Mouse (Mus musculus) Muller cell, postnatal 12 days (primary cell): ENCODE measurements around the gene Asic1.
A peak's percentile ranks its signal among the peaks of the same experiment; 100 is the strongest.

ENCODE experiments used
- DNase-seq: peaks from one replicate; pipeline ENCODE4 v3.0.0-alpha.2; 2015; ENCODE audit errors: inconsistent ontology term

Gene Asic1

DNA sequence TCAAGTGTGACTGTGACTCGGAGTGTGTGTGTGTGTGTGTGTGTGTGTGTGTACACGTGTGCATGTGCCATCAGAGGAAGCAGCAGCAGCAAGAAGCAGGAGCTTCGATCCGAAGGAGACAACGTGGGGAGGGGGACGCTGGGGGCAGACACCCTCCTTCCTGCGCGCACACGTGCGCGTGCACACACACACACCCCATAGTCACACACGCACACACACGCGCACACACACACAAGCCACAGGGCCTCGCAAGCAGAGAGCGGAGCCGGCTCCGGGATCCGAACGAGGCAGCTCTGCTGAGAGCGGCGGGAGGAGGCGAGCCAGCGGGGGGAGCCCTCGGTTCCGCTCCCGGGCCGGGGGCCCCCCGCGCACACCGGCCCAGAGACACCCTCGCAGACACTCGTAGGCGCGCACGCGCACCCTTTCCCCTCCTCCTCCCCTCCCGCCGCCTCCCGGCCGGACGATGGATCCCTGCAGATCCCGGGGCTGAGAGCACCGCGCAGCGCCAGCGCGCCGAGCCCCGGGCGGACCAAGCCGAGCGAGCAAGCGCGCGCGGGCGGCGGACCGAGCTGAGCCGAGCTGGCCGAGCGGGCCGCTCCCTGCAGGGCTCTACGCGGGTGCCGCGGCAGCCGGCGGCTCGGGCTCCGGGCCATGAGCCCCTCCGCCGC lies at the start of gene Asic1:
Asic1 (plus strand) TSS at position 215 of the 668 bp plus-strand sequence.
- peak; percentile 72 for DNase-seq

DNA sequence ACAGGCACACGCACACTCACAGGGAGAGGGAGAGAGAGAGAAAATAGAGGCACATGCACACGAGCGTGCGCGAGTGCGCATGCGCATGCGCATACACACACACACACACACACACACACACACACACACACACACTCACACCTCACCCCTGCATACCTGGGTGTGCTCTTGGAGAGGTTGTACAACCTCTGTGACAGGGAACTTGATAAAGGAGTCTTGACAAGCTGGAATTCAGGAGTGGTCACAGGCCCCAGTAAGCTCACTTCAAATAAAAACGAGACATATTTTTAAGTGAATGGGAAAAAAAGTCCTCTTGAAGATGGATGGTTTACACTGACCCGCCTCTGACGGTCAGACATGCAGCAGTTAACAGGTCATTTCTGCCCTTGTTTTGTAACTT lies 48.1 kb upstream of the Asic1 start:
- DNase-seq = no peak

- DNase-seq = no peak
Measured at GRCm38 (mm10) chr15:99631618-99632017, 38.5 kb upstream of the Asic1 start.

DNA sequence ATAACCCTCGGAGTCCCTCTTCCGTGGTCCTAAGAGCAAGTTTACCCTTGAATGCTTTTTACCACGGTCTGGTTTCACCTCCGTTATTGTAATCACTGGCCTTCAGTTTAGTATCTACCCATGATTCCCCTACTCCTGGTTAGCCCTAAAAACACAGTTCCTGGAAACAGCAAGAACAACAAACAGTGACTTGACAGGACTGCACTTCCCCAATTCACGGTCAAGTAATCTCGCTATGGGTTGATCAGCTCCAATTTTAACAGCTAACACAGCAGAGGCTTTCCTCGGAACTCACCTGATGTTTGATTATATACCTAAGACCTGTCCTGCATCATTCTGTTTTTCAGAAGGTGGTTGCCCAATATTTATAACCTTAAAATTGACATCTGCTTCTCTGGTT lies 35.5 kb upstream of the Asic1 start:
- DNase-seq = no peak

GRCm38 (mm10) chr15:99637405-99638123 lies 32.6 kb upstream of the Asic1 start:
- DNase-seq = no peak

DNA sequence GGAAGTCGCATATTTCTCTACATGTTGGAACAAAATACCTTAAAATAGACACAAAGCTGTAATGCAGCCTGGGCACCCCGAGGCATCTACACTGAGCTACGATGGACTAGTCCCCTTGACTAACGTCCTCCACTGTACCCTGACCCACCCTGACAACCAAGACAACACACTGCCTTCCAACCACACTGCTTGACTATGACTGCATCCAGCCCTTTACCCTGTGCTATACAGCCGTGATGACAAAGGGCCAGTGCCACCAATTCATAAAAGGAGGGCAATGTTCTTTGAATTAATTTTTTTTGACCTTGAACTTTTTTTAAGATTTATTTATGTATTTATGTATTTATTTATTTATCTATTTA lies 32.1 kb upstream of the Asic1 start:
- no peak for DNase-seq

DNA sequence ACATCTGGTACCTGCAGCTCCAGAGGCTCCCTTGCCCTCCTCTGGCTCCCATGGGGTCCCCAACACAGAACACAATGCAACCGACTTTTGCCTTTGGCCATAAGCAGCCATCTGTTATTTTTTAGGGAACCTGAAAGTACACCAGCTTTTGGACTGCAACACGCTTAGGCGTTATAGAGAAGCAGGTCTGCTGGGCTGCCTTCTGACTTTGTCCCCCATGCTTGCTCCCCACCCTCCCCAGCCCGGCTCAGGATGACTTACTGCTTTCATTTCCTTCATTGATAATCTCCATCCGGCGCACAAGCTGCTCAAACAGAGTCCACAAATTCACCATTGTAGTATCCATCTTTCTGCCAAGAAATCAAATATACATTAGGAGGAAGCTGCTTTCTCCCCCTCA lies 27.5 kb upstream of the Asic1 start:
- DNase-seq = no peak

DNA sequence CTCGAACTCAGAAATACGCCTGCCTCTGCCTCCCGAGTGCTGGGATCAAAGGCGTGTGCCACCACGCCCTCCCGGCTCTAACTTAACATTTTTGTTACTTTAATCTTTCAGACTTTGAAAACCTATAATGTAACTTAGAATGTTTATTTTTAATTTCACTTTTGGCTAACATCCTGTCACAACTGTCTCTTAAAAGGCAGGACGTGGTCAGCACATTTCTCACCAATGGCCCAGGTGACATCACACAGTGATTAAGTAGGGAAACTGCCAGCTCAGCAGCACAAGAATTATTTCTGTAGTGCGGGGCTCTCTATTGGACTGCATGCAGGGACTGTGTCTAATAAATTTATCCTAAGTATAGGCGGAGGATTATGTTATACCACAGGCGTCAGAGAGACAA lies 26.3 kb upstream of the Asic1 start:
- no peak for DNase-seq

DNA sequence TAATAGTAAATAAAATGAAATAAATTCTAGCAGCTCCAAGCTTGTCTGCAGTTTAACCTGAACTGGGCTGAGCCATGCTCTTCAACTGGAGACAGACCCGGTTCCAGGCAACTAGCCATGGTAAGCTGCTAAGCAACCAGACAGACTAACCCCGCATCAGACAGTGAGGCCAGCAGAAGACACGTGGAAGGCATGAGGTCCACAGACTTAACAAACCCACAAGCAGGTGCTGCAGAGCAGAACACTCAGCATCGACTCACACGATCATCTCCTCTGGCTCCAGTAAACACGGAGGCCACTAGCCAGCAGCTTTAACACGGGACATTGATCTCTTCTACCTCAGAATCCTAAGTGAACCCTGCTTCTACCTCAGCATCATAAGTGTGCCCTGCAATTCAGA lies 25.4 kb upstream of the Asic1 start:
- DNase-seq = peak; percentile 69

- no peak for DNase-seq
Measured at GRCm38 (mm10) chr15:99648326-99648725, 21.8 kb upstream of the Asic1 start.

DNA sequence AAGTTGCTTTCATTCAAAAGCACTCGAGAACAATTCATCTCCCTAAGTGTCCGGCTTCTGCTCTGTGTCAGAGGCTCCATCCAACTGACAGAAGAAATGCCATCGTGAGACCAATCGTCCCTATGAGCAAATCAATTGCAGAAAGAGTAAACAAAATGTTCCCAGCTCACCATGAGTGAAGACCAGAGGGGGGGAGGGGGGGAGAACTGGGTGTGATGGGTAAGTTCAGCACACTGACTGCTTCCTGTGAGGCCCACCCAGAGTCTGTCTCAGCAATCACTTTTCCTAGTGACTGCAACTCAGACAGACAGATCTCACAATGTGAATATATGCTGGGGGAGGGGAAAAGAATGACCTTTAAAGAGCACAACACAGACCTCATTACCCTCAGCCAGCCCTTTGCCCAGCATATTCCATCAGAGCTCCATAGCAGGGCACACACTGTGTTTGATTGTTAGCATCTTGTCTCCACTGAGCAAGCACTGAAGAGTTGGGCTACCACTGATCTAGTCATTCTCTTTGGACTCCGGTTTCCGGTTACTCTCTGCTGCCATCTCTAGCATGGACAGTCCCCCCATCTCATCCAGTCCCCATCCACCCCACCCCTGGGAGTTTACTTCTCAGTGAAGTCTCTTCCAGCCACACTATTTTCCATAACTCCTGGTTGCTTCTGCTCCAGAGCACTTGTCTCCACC lies 21.0 kb upstream of the Asic1 start:
- DNase-seq = peak; percentile 40

DNA sequence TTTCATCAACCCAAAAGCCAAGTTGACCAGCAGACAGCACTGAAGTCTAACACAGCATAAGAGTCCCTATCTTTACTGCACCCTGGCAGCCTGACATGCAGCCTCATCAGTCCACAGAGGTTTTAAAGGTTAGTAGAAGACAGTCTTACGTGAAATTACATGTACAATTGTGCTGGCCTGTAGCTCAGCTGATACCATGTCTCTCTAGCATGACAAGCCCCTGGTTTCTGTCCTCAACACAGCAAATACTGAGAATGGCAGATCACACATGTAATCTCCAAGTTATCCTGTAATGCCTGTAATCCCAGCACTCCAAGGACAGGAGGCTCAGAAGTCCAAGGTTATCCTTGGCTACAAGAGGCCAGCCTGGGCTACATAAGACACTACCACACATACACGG lies 19.9 kb upstream of the Asic1 start:
- no peak for DNase-seq

DNA sequence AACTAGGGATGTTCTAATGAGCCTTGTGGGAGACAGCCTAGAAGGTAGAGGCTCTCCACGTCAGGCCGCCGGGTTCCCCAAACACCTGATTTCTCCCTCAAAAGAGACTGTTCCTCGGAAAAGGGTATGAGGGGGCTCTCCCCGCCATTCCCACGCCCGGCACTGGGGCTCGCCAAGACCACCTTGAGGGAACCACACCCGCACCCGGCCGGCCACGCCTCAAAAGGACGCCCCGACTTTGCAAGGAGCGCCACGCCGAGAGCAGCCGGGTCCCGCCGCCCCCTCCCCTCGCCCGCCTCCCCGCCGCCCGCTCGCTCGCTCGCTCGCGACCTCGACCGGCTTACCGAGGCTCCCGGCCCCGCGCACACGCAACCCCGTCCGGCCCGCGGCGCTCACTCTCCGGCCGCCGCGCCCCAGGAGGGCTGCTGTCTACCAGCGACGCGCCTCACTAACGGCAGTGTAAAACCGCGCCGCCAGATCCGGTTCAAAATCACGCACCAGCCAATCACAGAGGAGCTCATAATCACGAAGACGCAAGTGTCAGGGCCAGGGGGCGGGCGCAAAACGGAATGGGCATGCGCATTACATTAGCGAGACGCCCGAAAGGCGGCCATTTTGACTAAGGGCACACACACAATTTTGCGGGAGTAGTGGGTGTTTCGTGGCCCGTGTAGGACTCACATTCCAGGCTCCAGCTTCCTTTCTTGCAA lies 18.9 kb upstream of the Asic1 start, which contains the start of gene Racgap1:
Racgap1 (minus strand) TSS at position 494 of the 710 bp plus-strand sequence.
- DNase-seq = peak; percentile 98

DNA sequence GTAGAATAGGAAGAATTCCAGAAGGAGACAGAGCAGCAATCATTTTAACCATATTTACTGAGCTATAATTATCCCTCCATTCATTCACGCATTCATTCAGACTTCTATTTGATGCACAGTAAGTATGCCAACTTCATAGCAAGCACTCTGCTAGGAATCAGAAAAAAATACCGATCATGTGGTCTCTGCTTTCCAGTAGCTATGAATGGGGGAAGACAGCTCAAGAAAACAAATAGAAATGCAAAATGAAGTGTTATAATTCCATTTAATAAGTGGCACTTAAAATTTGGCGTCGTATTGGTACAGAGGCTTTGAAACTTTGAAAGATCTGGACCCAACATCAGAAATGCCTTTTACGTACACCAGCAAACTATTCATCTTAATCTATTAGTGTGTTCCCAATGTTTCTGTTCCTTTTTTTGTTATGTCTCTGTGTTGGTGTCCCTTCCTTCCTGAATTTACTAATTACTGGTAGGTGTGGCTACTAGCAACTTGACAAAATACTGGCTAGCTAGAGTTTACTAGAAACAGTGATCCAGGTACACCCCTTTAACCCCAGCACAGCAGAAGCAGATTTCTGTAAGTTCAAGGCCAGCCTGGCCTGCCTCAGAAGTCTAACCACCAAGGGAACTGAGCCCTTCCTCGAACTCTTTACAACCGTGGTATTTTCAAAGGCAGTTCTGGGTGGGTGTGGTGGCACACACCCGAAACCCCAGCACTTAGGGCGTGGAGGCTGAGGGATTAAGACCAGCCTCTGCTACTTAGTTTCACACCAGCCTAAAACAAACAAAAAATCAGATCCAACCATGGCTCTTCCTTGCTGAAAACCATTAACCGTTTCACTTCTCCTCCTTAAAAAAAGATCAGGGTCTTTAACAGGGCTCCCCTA lies 17.9 kb upstream of the Asic1 start:
- no peak for DNase-seq

DNA sequence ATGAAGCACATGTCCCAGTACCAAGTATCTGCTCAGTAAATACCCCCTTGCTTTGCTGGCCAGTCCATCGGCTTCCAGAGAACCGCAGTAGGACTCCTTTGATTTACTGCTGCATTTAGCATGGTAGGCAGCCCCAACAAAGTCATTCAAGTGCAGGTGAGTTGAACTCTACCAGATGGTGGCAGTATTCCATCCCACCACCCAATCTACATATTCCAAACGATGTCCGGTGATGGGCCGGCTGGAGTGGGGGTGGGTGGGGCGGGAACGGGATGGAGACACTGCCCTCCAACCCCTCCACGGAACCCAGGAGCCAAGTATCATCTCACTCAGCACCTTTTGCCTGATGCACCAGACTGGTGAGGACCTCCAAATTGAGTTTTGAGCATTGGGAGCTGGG lies 16.9 kb upstream of the Asic1 start:
- DNase-seq = no peak

DNA sequence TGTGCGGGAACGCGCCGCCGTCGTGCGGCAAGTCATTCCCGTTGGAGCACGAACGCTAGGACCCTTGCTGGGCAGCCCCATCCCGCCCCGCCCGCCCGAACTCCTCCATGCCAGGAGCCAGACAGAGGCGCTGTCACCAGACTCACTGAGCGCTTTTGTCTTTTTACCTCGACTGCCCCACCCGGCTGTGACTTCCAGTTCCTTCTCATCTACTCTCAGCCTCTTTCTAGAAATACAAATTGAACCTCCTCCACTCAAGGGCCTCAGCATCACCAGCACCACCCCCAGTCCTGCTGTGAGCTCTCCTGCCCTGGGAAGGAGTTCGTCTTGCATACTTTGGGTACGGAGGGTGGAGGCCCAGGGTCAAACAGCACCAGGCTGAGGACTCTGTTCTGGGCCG lies 16.3 kb upstream of the Asic1 start:
- no peak for DNase-seq

DNA sequence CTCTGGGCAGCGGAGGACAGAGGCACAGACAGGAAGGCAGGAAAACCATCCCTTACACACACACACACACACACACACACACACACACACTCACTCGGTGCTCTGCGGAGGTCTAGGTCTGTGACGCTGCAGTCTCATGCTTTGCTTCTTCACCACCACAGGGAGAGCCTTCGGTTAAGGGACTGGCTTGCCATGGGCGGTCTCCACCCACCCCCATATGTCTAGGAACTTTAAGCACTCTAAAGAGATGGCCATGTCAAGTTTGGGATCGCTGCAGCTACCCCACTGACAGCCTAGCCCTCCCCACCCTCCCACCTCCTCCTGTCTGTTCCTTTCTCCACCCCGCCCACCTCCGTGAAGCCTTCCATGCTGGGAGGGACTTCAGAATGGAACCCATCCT lies 14.2 kb upstream of the Asic1 start:
- DNase-seq = no peak

DNA sequence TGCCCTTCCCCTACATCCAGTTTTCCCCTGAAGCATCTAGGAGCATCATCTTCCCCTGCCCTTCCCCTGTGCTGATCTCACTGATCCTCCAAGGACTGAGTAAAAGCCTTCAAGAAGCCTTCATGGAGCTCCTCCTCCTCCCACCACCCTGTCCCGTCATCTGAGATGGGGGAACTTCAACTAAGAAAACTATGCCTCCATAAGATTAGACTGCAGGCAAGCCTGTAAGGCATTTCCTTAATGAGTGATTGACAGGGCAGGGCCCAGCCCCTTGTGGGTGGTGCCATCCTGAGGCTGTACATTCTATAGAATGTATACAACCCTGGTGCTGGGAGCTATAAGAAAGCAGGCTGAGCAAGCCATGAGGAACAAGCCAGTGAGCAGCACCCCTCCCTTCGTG lies 11.7 kb upstream of the Asic1 start:
- no peak for DNase-seq

DNA sequence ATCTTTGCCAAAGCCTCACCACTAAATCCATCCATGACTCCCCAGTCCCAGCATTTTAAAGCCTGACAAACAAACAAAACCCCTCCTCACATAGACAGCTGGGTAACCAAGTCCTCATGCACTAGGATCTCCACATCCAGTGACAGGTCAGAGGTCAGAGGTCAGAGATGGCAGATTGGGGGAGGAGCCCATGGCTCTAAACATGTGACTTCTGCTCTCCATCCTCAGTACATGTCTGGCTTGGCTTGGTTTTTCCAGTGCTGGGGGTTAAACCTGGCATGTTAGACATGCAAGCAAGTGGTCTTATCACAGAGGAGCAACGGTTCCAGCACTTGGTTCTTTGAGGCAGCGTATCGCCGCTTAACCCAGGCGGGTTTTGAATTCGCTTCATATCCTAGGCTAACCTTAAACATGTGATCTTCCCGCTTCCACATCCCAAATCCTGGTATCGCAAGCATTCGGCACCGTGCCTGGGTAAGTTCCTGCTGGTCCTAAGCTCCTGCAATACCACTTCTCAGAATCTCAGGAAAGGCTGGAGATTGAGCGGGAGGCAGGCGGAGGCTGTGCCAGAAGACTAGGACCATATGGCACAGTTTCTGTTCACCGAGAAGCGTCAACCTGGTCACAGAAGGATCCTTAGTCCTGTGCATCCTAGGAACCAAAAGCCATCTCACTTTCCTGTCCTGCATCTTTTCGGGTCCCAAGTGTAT lies 8.9 kb upstream of the Asic1 start:
- DNase-seq = no peak

DNA sequence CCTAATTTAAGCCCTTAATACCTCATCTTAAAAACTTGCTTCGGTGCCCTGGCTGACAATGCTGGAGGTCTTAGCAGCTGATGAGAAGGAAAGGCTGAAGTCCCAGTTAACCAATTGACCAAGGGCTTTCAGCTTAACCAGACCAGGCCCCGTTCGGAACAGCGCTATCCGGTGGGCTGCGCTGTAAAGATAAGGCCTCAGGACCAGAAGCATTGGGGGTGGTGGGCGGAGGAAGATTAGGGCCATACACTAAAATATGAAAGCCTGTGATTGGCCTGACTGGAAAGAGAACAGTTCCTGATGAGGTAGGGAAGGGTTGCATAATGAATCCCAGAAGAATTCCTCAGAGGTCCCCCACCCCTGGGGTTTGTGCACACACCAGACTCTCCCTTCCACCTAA lies 7.8 kb upstream of the Asic1 start:
- no peak for DNase-seq
